Mouse (Mus musculus) embryonic facial prominence, embryonic 10.5 days (tissue): ENCODE data around the gene Rapgef6. TPM values are rescaled to one million over a fixed set of nuclear protein-coding genes. Genes with fewer than 3 reads are reported as not detected.
A peak's percentile ranks its signal among the peaks of the same experiment; 100 is the strongest.

Experiments
- DNase-seq: peaks from one replicate; pipeline ENCODE4 v3.0.0-alpha.2; 2017; ENCODE audit warnings: low spot score
- H3K27ac ChIP-seq: fragments of 300-500 bp; sonication (generic); replicated peaks from 2 replicates; pipeline ENCODE4 v1.5.1; 2016; ENCODE audit warnings: mild to moderate bottlenecking
- H3K27me3 ChIP-seq: fragments of 300-500 bp; sonication (generic); replicated peaks from 2 replicates; pipeline ENCODE4 v1.6.1; 2016; ENCODE audit warnings: low read depth, mild to moderate bottlenecking; ENCODE audit not compliant: poor library complexity, severe bottlenecking
- H3K36me3 ChIP-seq: fragments of 300-500 bp; sonication (generic); replicated peaks from 2 replicates; pipeline ENCODE4 v1.6.1; 2016; ENCODE audit warnings: mild to moderate bottlenecking, moderate library complexity
- H3K4me1 ChIP-seq: fragments of 300-500 bp; sonication (generic); 2 replicates; pipeline ENCODE4 v1.6.1; 2016
- H3K4me3 ChIP-seq: fragments of 300-500 bp; sonication (generic); 2 replicates; pipeline ENCODE4 v1.5.1; 2016; ENCODE audit warnings: mild to moderate bottlenecking, moderate library complexity
- H3K9me3 ChIP-seq: fragments of 300-500 bp; sonication (generic); 2 replicates; pipeline ENCODE4 v1.6.1; 2016; ENCODE audit warnings: mild to moderate bottlenecking
- WGBS: fragments of 180-500 bp; shearing (Covaris S2); methylation state at CpG from one replicate; pipeline ENCODE4 v1.1.7; 2016; 5-methylcytosine and 5-hydroxymethylcytosine counted together
- polyA plus RNA-seq: library from polyadenylated mRNA; unstranded; fragments of >200 nt; fragmentation: Nextera tagmentation; extraction: Ambion mirVana; gene quantifications from 2 replicates; pipeline ENCODE4 v1.2.1, GENCODE M21; 2016

The Rapgef6 gene
- polyA plus RNA-seq, 1 experiment from 2014 or later, result 39.6 TPM

DNA sequence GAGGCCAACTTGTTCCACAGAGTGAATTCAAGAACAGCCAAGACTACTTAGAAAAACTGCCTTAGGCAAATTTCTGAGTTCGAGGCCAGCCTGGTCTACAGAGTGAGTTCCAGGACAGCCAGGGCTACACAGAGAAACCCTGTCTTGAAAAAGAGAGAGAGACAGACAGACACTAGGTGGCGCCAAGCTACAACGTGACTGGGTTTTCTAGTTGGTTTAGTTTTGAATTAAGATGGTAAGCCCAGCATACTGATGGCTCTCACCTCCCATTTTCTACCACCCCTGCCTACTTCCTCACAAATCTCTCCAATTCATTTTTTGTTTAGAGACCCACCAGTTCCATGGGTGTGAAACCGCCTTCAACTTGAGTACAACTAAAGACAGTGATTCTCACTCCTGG lies 180.7 kb downstream of the Rapgef6 start:
- Histone ChIP-seq H3K9me3 (no peaks in the 10 kb centered on the region), H3K4me3 (no peak overlapping the region), H3K36me3 (0 out of 2 replicates have a peak, but pooled peaks cover 3% of the 10 kb centered on the region), H3K27ac (no peak overlapping the region), H3K4me1 (no peaks in the 10 kb centered on the region), H3K27me3 (no peaks in the 10 kb centered on the region)
- WGBS, result 30% methylated on average over 4 of the region's 4 CpGs
- peak; percentile 59 for DNase-seq

DNA sequence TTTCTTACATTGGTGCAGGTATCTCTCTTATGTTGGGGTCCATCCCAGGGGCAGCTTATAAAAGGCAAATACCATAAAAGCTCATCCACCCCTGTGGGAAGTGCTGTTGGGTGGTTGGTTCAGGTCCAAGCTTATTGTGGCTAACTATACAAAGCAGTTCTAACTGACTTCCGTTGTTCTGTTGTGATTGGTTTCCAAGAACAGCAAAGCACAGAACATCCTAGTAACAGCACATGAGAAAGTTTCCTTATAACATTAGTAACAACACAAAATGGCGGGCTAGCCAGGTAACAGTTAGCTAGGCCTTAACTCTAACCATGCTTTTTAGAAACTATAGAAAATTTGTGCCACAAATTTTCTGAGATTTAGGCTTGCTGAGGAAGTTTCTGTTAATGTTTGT lies 185.5 kb downstream of the Rapgef6 start:
- Histone ChIP-seq H3K4me3 (no peak overlapping the region), H3K27me3 (no peaks in the 10 kb centered on the region), H3K9me3 (no peaks in the 10 kb centered on the region), H3K4me1 (peaks cover 2% of the 10 kb centered on the region; the same call in 1 of the 2 replicates), H3K36me3 (peaks cover 20% of the 10 kb centered on the region), H3K27ac (no peak overlapping the region)
- WGBS, result 93% methylated on average over 2 of the region's 2 CpGs
- DNase-seq, result no peak

DNA sequence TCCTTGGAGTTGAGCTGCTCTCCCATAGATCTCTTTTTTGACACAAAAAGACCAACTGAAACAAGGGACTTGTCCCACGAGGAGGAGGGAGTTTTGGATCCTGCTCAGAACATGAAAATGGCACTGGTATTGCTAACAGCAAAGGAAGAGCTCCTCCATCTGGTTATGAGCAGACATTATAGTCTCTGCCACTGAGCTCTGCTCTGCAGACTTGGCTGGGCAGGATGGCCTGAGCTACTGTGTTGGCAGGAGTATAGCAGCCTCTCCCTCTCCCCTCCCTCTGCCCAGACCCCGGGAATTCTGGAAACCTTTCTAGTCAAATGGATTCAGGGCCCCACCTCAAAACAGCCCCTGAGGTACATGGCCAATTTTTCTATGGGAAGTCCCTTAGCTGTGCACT lies 187.0 kb downstream of the Rapgef6 start:
- Histone ChIP-seq H3K27me3 (no peaks in the 10 kb centered on the region), H3K36me3 (peaks cover 28% of the 10 kb centered on the region), H3K4me3 (no peak overlapping the region), H3K9me3 (no peaks in the 10 kb centered on the region), H3K27ac (no peak overlapping the region), H3K4me1 (peaks cover 2% of the 10 kb centered on the region; the same call in 1 of the 2 replicates)
- DNase-seq, result no peak
- WGBS, result 64% methylated on average over 2 of the region's 2 CpGs

DNA sequence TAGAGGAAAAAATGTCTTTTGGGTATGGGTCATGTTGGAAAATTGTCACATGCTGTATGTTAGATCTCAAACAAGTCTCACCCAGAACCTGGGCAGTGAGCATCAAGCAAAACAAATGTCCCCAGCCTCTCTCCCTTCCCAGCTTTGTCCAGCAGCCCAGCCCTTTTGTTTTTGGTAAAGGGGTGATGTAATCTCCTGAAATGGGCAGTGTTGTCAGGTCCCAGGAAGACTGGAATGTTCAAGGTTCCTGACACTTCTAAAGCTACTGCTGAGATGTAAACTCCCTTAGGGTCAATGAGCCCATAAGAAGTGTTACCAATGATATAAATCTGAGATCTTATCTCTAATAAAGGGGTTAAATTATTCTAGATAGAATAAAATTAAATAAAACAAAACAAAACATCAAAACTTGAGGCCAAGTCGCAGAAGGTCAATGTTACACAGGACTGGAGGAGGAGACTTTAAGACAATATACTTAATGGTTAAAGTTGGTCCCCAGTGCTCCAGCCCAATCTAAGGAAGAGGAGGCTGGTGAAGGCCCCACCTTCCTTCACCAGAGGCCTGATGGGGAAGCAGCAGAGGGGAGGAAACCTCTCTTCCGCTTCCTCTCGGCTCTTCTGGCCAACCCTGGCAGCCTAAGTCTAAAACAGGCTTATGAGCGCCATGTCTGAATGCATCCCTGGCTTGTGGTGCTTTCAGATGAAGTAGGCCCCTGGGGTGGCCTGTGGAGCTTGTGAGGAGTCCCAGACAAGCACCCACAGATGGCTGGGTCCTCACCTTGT lies 188.1 kb downstream of the Rapgef6 start:
- WGBS, result 91% methylated on average over 4 of the region's 4 CpGs
- H3K27me3 ChIP-seq, result no peaks in the 10 kb centered on the region
- H3K27ac ChIP-seq, result no peak overlapping the region
- H3K9me3 ChIP-seq, result no peaks in the 10 kb centered on the region
- no peak overlapping the region for H3K4me3 ChIP-seq
- peaks cover 39% of the 10 kb centered on the region for H3K36me3 ChIP-seq
- no peak for DNase-seq
- H3K4me1 ChIP-seq, result peaks cover 2% of the 10 kb centered on the region; the same call in 1 of the 2 replicates

DNA sequence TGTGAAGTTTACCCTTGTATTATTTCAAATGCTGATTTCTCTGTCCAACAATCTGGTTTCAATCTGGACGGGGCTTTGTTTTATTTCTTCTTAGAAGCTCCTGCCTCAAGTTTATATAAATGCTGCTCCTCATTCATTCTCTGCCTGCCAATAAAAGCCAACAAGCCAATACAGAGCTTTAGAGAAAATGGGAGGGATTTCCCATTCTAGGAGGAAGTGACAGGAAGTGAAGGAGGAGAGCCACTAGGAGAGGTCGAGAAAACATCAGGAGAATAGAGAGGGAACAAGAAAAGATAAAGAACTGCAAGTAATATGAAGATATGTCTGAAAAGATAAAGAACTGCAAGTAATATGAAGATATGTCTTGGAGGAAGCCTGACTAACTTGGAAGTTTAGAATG lies 190.2 kb downstream of the Rapgef6 start:
- Histone ChIP-seq H3K27me3 (no peaks in the 10 kb centered on the region), H3K36me3 (peaks cover 60% of the 10 kb centered on the region), H3K4me1 (peaks cover 2% of the 10 kb centered on the region; the same call in 1 of the 2 replicates), H3K27ac (no peak overlapping the region), H3K4me3 (no peak overlapping the region), H3K9me3 (no peaks in the 10 kb centered on the region)
- DNase-seq, result no peak
- WGBS, result 87% methylated on average over 2 of the region's 2 CpGs

DNA sequence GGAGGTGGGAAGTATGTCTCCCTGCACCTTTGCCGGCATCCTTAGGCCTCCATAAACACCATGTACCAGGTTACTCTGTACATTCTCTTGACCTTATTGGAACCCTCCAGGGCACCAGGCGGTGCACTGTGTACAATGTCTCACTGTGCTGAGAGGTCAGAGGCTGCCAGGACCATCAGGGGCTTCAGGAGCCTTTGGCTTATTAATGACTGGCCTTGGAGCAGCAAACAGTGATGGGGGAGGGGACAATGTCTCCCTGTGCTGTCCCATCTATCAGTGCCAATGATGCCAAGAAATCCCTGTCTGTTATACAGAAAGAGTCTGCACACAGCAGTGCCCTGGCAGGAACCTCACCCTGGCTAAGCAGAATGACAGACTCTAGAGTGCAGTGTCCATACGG lies 195.2 kb downstream of the Rapgef6 start:
- 82% methylated on average over 3 of the region's 3 CpGs for WGBS
- Histone ChIP-seq H3K27me3 (no peaks in the 10 kb centered on the region), H3K4me3 (no peak overlapping the region), H3K36me3 (peaks cover 90% of the 10 kb centered on the region), H3K4me1 (no peaks in the 10 kb centered on the region), H3K9me3 (no peaks in the 10 kb centered on the region), H3K27ac (no peak overlapping the region)
- no peak for DNase-seq

DNA sequence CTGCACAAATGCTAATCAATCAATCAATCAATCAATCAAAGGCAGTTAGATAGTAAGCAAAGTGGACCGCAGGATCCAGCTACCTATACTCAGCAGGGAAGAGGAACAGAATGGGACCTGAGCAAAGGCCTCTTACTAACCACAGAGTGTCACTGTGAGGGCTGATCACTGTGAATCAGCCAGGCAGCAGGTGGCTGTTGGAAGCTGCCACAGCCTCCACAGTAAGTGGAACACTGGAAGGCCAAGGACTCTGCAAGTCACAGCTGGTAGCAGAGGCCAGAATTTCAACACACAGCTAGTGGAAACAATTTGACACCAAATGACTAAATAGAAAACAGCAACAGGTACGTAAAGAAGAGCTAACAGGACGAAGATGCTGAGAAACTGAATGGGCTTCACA lies 196.0 kb downstream of the Rapgef6 start:
- H3K9me3 ChIP-seq, result no peaks in the 10 kb centered on the region
- peaks cover 94% of the 10 kb centered on the region for H3K36me3 ChIP-seq
- DNase-seq, result no peak
- 91% methylated on average over 3 of the region's 3 CpGs for WGBS
- no peaks in the 10 kb centered on the region for H3K4me1 ChIP-seq
- no peak overlapping the region for H3K27ac ChIP-seq
- H3K4me3 ChIP-seq, result no peak overlapping the region
- no peaks in the 10 kb centered on the region for H3K27me3 ChIP-seq

DNA sequence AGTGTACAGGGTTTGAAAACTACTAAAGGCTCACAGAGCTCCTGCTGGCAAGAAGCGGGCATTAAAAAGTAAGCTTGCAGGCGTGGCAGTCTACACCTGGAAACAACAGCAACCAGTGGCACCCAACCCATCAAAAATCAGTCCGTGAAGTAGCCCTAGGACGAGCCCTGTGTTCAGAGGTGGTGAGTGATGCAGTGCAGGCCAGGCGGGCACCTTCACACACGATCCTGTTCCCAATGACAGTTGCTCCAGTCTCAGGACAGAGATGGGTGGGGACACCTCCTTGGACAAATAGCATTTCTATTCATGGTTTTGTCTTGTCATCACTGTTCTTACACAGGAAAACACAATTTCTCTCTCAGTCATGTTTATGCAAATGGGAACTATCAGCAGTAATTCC lies 199.4 kb downstream of the Rapgef6 start:
- DNase-seq, result no peak
- no peak overlapping the region for H3K27ac ChIP-seq
- peaks cover 95% of the 10 kb centered on the region for H3K36me3 ChIP-seq
- H3K4me3 ChIP-seq, result no peak overlapping the region
- H3K9me3 ChIP-seq, result no peaks in the 10 kb centered on the region
- 89% methylated on average over 6 of the region's 6 CpGs for WGBS
- no peaks in the 10 kb centered on the region for H3K4me1 ChIP-seq
- H3K27me3 ChIP-seq, result no peaks in the 10 kb centered on the region

DNA sequence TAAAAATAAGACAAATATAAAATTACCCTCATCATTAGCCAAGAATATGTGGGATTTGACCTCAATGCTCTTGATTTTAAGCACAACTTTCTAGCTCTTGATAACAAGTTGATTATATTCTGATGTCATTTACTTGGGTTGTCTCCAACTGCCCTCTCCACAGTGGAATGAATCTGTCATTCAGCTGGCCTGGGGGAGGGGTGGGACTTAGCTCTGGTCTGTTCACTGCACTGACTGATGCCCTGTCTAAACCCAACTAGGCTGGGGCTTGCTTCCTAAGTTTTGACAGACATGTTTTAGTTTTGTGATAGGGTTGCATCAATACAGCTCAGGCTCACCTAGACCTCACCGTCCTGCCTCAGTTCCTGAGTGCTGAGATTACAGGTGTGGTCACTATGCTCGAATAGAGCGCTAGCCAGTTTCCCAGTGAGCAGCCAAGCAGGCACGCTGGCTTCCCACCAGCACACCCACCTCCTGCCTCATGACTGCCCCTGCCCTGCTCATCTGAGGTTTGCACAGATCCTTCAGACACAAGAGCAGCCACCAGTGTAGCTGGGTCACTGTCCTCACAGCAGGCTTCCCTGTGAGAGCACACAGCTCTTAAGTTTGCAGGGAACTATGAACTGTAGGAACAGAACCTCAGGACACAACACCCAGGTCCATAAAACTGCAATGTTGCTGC lies 201.8 kb downstream of the Rapgef6 start:
- Histone ChIP-seq H3K27me3 (no peaks in the 10 kb centered on the region), H3K4me1 (no peaks in the 10 kb centered on the region), H3K27ac (no peak overlapping the region), H3K36me3 (peaks cover 94% of the 10 kb centered on the region), H3K4me3 (no peak overlapping the region), H3K9me3 (no peaks in the 10 kb centered on the region)
- no peak for DNase-seq
- WGBS, result 91% methylated on average over 4 of the region's 4 CpGs

DNA sequence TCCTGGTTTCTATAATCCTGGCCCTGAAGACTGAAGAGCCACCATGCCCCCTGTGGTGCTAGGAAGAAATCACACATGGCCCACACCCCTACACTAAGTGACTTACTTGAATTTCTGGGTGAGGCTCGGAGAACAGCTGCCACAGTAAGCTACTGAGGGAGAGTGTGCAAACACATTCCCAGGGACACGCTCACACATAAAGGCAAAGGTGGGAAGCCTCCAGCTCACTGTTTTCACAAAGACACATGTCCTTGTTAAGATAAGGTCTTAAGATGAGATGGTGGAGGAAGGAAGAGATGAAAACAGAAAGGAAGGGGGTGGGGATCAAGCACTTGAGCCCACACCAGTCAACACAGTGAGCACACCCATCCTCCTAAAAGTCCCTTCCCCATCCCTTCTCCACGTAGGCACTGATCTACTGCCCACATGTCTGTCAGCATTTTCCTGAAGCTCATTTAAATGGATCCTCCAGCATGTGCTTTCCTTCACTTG lies 204.0 kb downstream of the Rapgef6 start:
- Histone ChIP-seq H3K27ac (no peak overlapping the region), H3K36me3 (peaks cover 87% of the 10 kb centered on the region), H3K9me3 (no peaks in the 10 kb centered on the region), H3K27me3 (no peaks in the 10 kb centered on the region), H3K4me1 (no peaks in the 10 kb centered on the region), H3K4me3 (no peak overlapping the region)
- DNase-seq, result no peak
- WGBS, result 82% methylated on average over 3 of the region's 3 CpGs

DNA sequence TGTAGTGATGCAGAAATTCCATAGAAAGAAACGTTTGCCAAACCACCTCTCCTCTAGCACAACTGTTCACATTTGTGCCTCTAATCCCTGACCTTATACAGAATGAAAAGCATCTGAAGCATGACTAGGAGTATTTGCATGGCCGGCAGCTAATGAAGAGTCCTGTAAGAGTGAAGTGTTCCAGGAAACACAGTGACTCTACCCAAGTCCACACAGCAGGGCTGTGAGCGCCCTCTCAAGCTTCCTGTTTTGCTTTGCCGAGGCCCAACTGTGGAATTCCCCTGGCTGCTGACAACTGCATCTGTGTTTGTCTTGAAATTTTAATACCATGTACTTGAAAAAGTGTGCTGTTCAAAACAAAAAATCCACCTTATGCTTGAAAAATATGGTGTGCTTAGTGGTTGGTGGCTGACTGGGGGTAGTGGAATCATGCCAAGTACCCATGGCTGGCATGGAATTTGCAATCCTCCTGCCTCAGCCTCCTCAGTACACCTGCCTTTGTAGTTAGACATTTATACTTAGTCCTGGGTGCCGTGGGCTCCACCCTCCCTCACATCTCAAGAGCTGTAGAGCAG lies 204.8 kb downstream of the Rapgef6 start:
- 82% methylated on average over 5 of the region's 5 CpGs for whole genome bisulfite sequencing
- no peaks in the 10 kb centered on the region for H3K4me1 ChIP-seq
- no peak overlapping the region for H3K4me3 ChIP-seq
- H3K36me3 ChIP-seq, result peaks cover 87% of the 10 kb centered on the region
- no peak for DNase-seq
- H3K27ac ChIP-seq, result no peak overlapping the region
- H3K9me3 ChIP-seq, result no peaks in the 10 kb centered on the region
- no peaks in the 10 kb centered on the region for H3K27me3 ChIP-seq

DNA sequence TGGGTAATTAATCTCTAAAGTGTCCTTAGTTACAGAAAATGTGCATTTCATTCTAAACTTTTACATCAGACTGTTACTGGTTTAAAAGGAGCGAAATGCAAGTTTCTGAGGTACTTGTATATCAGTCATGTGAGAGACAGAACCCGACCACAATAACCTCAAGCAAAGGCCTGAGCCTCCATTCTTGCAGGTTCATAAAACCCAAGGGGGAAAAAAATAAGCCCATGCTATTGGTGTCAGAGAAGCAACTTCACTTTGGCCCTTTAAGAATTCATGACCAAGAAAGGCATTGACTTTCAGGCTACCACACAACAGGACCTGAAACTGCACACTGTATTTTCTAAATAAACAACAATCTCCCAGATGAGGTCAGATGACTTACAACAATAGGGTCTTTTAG lies 205.7 kb downstream of the Rapgef6 start:
- no peak overlapping the region for H3K27ac ChIP-seq
- DNase-seq, result no peak
- no peaks in the 10 kb centered on the region for H3K9me3 ChIP-seq
- H3K4me1 ChIP-seq, result no peaks in the 10 kb centered on the region
- WGBS, result 92% methylated on average over 2 of the region's 2 CpGs
- H3K36me3 ChIP-seq, result peaks cover 84% of the 10 kb centered on the region
- H3K4me3 ChIP-seq, result no peak overlapping the region
- H3K27me3 ChIP-seq, result no peaks in the 10 kb centered on the region

DNA sequence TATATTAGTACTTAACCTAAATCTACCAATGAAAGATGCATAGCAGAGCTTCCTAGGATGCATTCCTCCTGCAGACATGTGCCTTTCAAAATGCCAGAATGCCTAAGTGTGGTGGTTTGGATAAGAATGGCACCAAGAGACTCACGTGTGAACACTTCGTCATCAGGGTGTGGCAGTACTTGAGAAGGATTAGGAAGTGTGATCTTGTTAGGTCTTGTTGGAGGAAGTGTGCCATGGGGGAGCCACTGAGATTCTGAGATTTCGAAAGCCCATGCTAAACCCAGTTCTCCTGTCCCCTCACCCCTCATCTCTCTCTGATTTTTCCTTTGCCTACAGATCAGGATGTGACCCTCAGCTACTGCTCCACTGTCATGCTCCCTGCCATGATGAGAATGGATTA lies 206.7 kb downstream of the Rapgef6 start:
- Histone ChIP-seq H3K27ac (no peak overlapping the region), H3K9me3 (no peaks in the 10 kb centered on the region), H3K27me3 (no peaks in the 10 kb centered on the region), H3K4me3 (no peak overlapping the region), H3K36me3 (peaks cover 86% of the 10 kb centered on the region), H3K4me1 (no peaks in the 10 kb centered on the region)
- 92% methylated on average over 3 of the region's 3 CpGs for WGBS
- no peak for DNase-seq
